Mouse (Mus musculus): Measurements from ENCODE around the gene Dtnbp1.

DNA sequence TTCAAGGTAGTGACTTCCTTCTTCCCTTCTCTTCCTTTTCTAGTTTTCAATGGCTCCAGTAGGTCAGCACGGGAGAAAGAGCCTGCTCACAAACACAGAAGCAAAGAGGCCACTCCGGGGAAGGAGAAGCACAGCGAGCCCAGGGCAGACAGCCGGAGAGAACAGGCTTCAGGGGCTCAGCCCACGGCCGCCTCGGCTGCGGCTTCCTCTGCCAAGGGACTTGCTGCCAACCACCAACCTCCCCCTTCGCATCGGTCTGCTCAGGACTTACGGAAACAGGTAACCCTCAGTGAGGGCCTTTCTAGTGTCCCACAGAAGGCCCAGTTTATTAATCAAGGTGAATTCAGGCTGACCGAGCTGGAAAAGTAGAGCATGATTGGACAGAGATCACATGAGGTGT, 105.7 kb downstream of the Dtnbp1 start:
- TF ChIP-seq CTCF (IDR thresholded peaks at IDR 0.05; ENCODE audit: borderline replicate concordance, insufficient read depth, low read length): no peak
- no peak for TF ChIP-seq POLR2A (IDR thresholded peaks at IDR 0.05; ENCODE audit: low read depth, low read length)
